Mouse (Mus musculus) liver, embryonic 11.5 days (tissue): ENCODE data around the gene Elof1. TPM values are rescaled to one million over a fixed set of nuclear protein-coding genes. Genes with fewer than 3 reads are reported as not detected.
"Not testable (repeated sequence)": the region's sequence is repeated elsewhere in the genome, so short reads cannot be mapped to it uniquely, and the experiment has no call there.

ENCODE experiments used
- ATAC-seq: fragments of 200-750 bp; cut with Nextera tagmentation; replicated peaks from 2 replicates; pipeline ENCODE4 v1.8.0; 2017; ENCODE audit warnings: moderate number of reproducible peaks, mild to moderate bottlenecking, moderate TSS enrichment, moderate library complexity; ENCODE audit not compliant: low FRiP score
- DNase-seq: peaks from one replicate; pipeline ENCODE4 v3.0.0-alpha.2; 2017; ENCODE audit warnings: low spot score
- H3K27ac ChIP-seq: fragments of 300-500 bp; sonication (generic); 2 replicates; pipeline ENCODE4 v1.5.1; 2014; ENCODE audit warnings: mild to moderate bottlenecking, low read depth, low read length, control low read depth
- H3K27me3 ChIP-seq: fragments of 300-500 bp; sonication (generic); replicated peaks from 2 replicates; pipeline ENCODE4 v1.6.1; 2014; ENCODE audit warnings: low read length, mixed read lengths; ENCODE audit not compliant: control insufficient read depth, insufficient read depth
- H3K36me3 ChIP-seq: fragments of 300-500 bp; sonication (generic); 2 replicates; pipeline ENCODE4 v1.6.1; 2014; ENCODE audit warnings: mild to moderate bottlenecking, low read length, moderate library complexity, mixed read lengths; ENCODE audit not compliant: control insufficient read depth, insufficient read depth
- H3K4me1 ChIP-seq: fragments of 300-500 bp; sonication (generic); replicated peaks from 2 replicates; pipeline ENCODE4 v1.6.1; 2014; ENCODE audit warnings: low read length, mixed read lengths; ENCODE audit not compliant: control insufficient read depth, insufficient read depth
- H3K4me2 ChIP-seq: fragments of 300-500 bp; sonication (generic); 2 replicates; pipeline ENCODE4 v1.6.1; 2014; ENCODE audit warnings: mild to moderate bottlenecking, control low read depth, moderate library complexity
- H3K4me3 ChIP-seq: fragments of 300-500 bp; sonication (generic); 2 replicates; pipeline ENCODE4 v1.5.1; 2014; ENCODE audit warnings: low read depth, low read length, control low read depth
- H3K9ac ChIP-seq: fragments of 300-500 bp; sonication (generic); 2 replicates; pipeline ENCODE4 v1.6.1; 2014; ENCODE audit warnings: low read depth, low read length, control low read depth
- H3K9me3 ChIP-seq: fragments of 300-500 bp; sonication (generic); 2 replicates; pipeline ENCODE4 v1.6.1; 2016; ENCODE audit warnings: low read length, inconsistent platforms, mixed read lengths; ENCODE audit not compliant: control insufficient read depth
- WGBS: fragments of 180-500 bp; shearing (Covaris S2); extraction: QIAGEN DNeasy Blood & Tissue Kit; methylation state at CpG from one replicate; pipeline ENCODE4 v1.1.7; 2014; 5-methylcytosine and 5-hydroxymethylcytosine counted together
- polyA plus RNA-seq: library from polyadenylated mRNA; unstranded; fragments of >200 nt; fragmentation: Nextera tagmentation; extraction: Ambion mirVana; gene quantifications from 2 replicates; pipeline ENCODE4 v1.2.1, GENCODE M21; 2014

Elof1 gene
- polyA plus RNA-seq, 1 experiment from 2014 or later: 169 TPM

DNA sequence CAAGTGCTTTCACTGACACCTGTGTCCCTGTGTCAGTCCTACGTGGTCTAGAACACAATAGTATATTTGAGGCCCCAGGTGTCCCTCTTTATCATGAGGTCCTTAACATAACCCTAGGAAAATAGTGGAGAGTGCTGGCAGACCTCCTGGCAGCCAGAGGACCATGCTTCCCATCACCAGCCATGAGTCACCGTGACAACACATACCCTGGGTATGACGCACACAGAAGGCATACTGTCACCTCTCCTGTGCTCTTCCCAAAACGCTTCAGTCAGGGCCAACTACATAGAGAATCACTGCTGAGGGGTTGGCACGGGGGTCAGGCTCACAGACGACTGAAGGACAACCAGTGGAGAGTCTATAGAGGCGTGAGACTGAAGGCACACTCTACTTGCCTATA is 27.0 kb downstream of the Elof1 start:
- Histone ChIP-seq H3K9ac (no peak overlapping the region), H3K9me3 (no peaks in the 10 kb centered on the region), H3K4me3 (no peak overlapping the region), H3K27ac (no peak overlapping the region), H3K4me2 (no peak overlapping the region), H3K27me3 (no peaks in the 10 kb centered on the region; the same call in 1 of the 2 replicates), H3K4me1 (no peaks in the 10 kb centered on the region), H3K36me3 (no peaks in the 10 kb centered on the region)
- no peak for DNase-seq
- WGBS: 83% methylated on average over 7 of the region's 7 CpGs
- ATAC-seq: no peak

- Histone ChIP-seq H3K36me3 (no peaks in the 10 kb centered on the region), H3K9me3 (no peaks in the 10 kb centered on the region), H3K4me3 (no peak overlapping the region), H3K27me3 (no peaks in the 10 kb centered on the region; the same call in 1 of the 2 replicates), H3K4me1 (peaks cover 3% of the 10 kb centered on the region; the same call in 1 of the 2 replicates), H3K9ac (no peak overlapping the region), H3K27ac (no peak overlapping the region), H3K4me2 (no peak overlapping the region)
- DNase-seq (no peak), ATAC-seq (no peak)
- 94% methylated on average over 7 of the region's 7 CpGs for WGBS
Measured at GRCm38 (mm10) chr9:22089281-22089680, 27.7 kb downstream of the Elof1 start.

DNA sequence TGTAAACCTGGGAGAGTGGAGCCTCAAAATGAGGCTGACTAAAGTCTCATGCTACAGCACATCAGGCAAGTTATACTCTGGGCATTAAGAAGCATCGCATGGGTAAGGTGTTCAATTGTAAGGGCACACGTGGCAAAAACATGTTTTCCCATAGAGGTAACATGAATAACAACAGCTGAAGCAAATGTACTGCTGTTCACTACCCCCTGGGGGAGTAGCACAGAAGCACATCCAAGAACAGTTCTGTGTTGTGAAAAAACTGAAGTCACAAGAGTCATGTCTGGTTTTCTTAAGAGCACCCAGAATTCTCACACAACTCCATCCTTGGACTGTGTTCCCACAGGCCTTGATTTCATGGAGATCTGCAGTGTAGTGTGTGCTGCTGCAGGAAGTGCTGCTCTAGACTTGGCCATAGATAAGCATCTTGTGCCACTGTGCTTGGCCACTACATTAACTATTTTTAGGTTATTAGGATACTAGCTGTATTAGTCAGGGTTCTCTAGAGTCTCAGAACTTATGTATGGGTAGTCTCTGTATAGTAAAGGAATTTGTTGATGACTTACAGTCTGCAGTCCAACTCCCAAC is 29.8 kb downstream of the Elof1 start:
- Histone ChIP-seq H3K4me3 (no peak overlapping the region), H3K4me2 (no peak overlapping the region), H3K27ac (no peak overlapping the region), H3K27me3 (no peaks in the 10 kb centered on the region), H3K4me1 (peaks cover 3% of the 10 kb centered on the region; the same call in 1 of the 2 replicates), H3K9me3 (no peaks in the 10 kb centered on the region), H3K9ac (no peak overlapping the region), H3K36me3 (no peaks in the 10 kb centered on the region)
- 84% methylated on average over 2 of the region's 2 CpGs for WGBS
- DNase-seq: no peak
- no peak for ATAC-seq

- Histone ChIP-seq H3K4me2 (peak overlapping the region; percentile 88), H3K4me1 (peaks cover 3% of the 10 kb centered on the region; the same call in 1 of the 2 replicates), H3K4me3 (peak overlapping the region; percentile 83), H3K9ac (peak overlapping the region; percentile 77), H3K27me3 (no peaks in the 10 kb centered on the region), H3K27ac (peak overlapping the region; percentile 47; the same call in 1 of the 2 replicates), H3K9me3 (no peaks in the 10 kb centered on the region), H3K36me3 (no peaks in the 10 kb centered on the region)
- DNase-seq (no peak), ATAC-seq (no peak)
- WGBS: 86% methylated on average over 6 of the region's 6 CpGs
Measured at GRCm38 (mm10) chr9:22086012-22086411, 31.0 kb downstream of the Elof1 start.

DNA sequence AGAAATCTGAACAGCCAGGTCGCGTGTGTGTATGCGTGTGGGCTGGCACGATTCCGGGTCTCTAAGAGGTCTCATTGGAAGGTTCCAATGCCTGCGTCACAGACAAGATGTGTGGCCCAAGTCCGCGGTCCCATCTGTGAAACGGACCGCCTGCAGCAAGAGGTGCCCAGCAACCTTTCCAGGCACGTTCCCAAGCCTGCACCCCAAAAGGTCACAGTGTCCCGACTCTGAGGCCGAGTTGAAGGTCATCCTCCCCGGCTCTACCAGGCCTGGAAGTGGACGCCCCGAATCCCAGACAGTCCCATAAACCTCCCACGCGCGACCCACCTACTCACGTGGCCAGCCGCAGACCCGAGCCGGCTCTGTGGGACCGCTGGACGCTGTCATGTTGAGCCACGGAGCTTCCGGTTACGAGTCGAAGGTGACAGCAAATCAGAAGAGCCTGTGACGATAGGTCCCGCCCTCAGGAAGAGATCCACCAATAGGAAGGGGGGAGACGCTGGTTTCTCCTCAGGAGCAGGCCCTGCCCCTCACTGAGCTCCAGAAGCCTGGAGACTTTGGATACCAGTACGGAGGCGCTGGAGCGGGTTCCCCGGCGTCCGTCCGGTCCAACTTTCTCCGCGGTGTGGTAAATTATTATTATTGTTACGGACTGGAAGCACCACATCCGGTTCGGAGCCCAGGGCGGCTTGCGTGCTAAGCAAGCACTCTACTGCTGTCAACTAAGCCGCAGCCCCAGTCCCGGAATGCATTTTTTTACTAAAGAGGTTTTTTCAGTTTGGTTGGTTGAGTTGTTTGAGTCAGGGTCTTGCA is 31.7 kb downstream of the Elof1 start, which contains the start of gene Ecsit:
TSS of gene Ecsit (minus strand) at position 417 of the 813 bp plus-strand sequence.
- peak; percentile 99 for ATAC-seq
- Histone ChIP-seq H3K9ac (peak within 1 kb of the TSS; percentile 77), H3K4me2 (peak within 1 kb of the TSS; percentile 88), H3K4me1 (peaks cover 3% of the 10 kb centered on the region; the same call in 1 of the 2 replicates), H3K9me3 (no peaks in the 10 kb centered on the region), H3K36me3 (no peaks in the 10 kb centered on the region; the same call in 1 of the 2 replicates), H3K27me3 (no peaks in the 10 kb centered on the region), H3K27ac (peak within 1 kb of the TSS; percentile 47), H3K4me3 (peak within 1 kb of the TSS; percentile 83)
- peak; percentile 85 for DNase-seq
- under 1% methylated on average over 48 of the region's 48 CpGs for WGBS

DNA sequence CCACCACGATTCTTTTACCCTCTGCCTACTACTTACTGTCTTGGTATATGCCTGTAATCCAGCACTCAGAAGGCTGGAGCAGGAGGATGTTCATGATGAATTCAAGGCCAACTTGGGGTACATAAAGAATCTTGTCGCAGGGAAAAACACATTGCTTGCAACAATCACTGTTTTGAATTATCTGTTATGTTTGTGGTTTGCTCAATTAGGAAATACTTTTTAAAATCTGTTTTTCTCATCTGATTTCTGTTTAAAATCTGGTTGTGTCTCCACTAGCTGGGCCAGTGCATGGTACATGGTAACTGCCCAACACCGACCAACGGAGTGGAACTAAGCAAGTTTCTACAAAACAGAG is 32.3 kb downstream of the Elof1 start:
- ATAC-seq: no peak
- Histone ChIP-seq H3K4me2 (peak overlapping the region; percentile 67), H3K9me3 (no peaks in the 10 kb centered on the region), H3K27me3 (no peaks in the 10 kb centered on the region), H3K36me3 (no peaks in the 10 kb centered on the region; the same call in 1 of the 2 replicates), H3K4me1 (peaks cover 3% of the 10 kb centered on the region; the same call in 1 of the 2 replicates), H3K27ac (peak overlapping the region; percentile 42; the same call in 1 of the 2 replicates), H3K4me3 (peak overlapping the region; percentile 83), H3K9ac (peak overlapping the region; percentile 77)
- DNase-seq: no peak
- 28% methylated on average over 4 of the region's 4 CpGs for whole genome bisulfite sequencing

- no peaks in the 10 kb centered on the region for H3K4me1 ChIP-seq
- H3K4me2 ChIP-seq: no peak overlapping the region
- H3K9ac ChIP-seq: no peak overlapping the region
- H3K27ac ChIP-seq: no peak overlapping the region
- H3K9me3 ChIP-seq: no peaks in the 10 kb centered on the region
- no peak overlapping the region for H3K4me3 ChIP-seq
- ATAC-seq: no peak
- DNase-seq: no peak
- no peaks in the 10 kb centered on the region for H3K27me3 ChIP-seq
- 93% methylated on average over 23 of the region's 23 CpGs for WGBS
- H3K36me3 ChIP-seq: peaks cover 19% of the 10 kb centered on the region
Measured at GRCm38 (mm10) chr9:22076223-22076622, 40.7 kb downstream of the Elof1 start.

GRCm38 (mm10) chr9:22075778-22076177 is 41.2 kb downstream of the Elof1 start:
- not testable (repeated sequence) for ATAC-seq, H3K4me1 ChIP-seq, H3K27ac ChIP-seq, H3K27me3 ChIP-seq, H3K9me3 ChIP-seq, H3K4me2 ChIP-seq, DNase-seq, H3K9ac ChIP-seq, H3K4me3 ChIP-seq
- WGBS: 84% methylated on average over 5 of the region's 5 CpGs
- peaks cover 19% of the 10 kb centered on the region for H3K36me3 ChIP-seq
